Mouse (Mus musculus) megakaryocyte, embryonic 14.5 days (primary cell): ENCODE data around the gene Taok1.

ENCODE experiments used
- FLI1 ChIP-seq: IDR thresholded peaks from 2 replicates; pipeline ENCODE4 v1.6.1; 2012; ENCODE audit warnings: low read length, inconsistent platforms, mixed read lengths
- GATA1 ChIP-seq: IDR thresholded peaks from 3 replicates; pipeline ENCODE4 v1.6.1; 2012; ENCODE audit warnings: mixed read lengths, low read length, inconsistent platforms, borderline replicate concordance

GRCm38 (mm10) chr11:77525804-77526486, 81.7 kb downstream of the Taok1 start:
- TF ChIP-seq FLI1 (no peak), GATA1 (no peak)
